Mouse (Mus musculus) adrenal gland, postnatal 36 days (tissue): ENCODE data around the gene Met. TPM values are rescaled to one million over a fixed set of nuclear protein-coding genes. Genes with fewer than 3 reads are reported as not detected.

ENCODE experiments used
- DNase-seq, 2 experiments: peaks; one replicate each; pipeline ENCODE4 v3.0.0; 2021; ENCODE audit warnings: mixed read lengths in 1 of 2
- long read RNA-seq, 2 experiments: library from polyadenylated mRNA; stranded (forward); transcript quantifications; one replicate each; pipeline ENCODE4 v2.0.0; 2021; ENCODE audit warnings: borderline sequencing depth in 2 of 2
- total RNA-seq, 2 experiments: library from RNA; stranded (reverse); gene quantifications; 2 replicates each; pipeline ENCODE4 v1.2.3; 2021

Gene Met
- 1 to 10 TPM; 5.9 to 7.5 TPM for total RNA-seq
- long read RNA-seq, experiment 1: 0 reads
- long read RNA-seq, experiment 2: 0 reads

- peak; percentile 78 to 80 for DNase-seq
Observed at GRCm38 (mm10) chr6:17463434-17464280, at the start of gene Met. Gene Met (plus strand): TSS chr6:17463800.

- no peak for DNase-seq
Observed at GRCm38 (mm10) chr6:17418226-17418625, 45.4 kb upstream of the Met start.

DNA sequence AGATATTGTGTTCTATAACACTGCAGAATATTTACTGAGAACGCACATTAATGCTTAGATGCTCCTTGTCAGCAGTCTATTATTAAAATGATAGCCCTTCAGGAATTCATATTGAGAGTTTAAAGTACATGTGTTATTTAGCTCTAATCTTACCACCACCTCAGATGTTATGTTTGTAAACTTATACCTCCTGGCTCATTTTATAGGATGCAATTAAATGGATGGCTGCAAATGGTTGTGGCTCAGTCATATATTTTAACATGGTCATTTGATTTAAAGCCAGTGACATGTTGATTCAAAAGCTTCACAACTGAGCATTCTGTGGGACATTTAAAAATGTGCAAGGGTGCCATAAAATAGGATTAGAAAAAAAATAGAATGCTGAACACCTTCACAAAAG, 41.2 kb upstream of the Met start:
- no peak for DNase-seq

DNA sequence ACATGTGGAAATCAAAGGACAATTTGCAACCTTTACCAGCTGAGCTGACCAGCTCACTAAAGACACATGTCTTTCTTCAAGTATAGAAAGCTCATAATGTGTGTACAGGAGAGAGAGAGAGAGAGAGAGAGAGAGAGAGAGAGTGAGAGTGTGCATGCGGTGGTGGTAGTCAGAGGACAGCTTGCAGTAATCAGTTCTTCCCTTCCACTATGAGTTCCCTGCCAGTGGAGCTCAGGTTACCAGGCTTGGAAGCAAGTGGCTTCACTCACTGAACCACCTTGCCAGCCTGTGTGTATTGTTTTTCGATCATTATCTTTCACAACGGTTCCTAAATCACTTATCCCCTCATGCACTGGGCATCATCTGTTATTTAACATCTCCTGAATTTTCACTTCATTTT, 34.6 kb upstream of the Met start:
- DNase-seq: no peak

GRCm38 (mm10) chr6:17429611-17430010, 34.0 kb upstream of the Met start:
- DNase-seq: no peak

DNA sequence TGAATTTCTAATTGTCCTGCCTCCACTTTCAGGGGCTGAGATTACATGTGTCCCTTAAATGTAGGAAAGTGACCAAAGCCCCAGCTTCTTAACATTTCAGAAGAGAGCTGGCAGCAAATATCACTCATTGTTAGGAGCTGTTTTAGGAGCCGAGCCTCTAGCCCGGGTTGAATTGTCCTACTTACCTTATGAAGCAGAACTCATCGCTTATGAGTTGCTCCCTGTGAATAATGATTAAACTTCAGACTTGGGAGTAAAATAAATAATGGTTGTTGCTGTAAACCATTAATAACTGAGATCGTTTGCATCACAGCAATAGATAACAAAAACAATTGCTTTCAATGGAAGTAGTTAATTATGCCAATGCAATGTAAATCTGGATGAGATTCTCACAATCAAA, 20.3 kb upstream of the Met start:
- no peak for DNase-seq

- no peak for DNase-seq
Observed at GRCm38 (mm10) chr6:17451305-17451704, 12.3 kb upstream of the Met start.

- DNase-seq: no peak
Observed at GRCm38 (mm10) chr6:17455116-17455515, 8.5 kb upstream of the Met start.

DNA sequence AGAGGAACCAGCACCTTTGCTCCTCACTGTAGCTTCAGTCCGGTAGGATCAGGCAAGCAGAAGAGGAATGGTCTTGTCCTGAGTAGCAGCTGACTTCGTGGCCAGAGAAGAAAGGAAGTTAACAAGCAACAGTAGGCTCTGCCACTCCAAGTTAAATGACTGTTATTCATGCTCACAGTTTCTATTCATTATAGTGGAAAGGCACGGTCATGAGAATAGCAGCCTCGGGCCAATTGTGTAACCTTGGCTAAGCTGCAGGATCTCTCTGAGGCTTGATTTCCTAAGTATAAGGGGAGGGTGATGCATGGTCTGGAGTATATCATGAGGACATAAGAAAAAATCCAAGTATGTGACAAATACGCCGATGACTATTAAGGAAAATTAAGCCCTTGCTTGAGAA, 4.0 kb upstream of the Met start:
- DNase-seq: no peak

DNA sequence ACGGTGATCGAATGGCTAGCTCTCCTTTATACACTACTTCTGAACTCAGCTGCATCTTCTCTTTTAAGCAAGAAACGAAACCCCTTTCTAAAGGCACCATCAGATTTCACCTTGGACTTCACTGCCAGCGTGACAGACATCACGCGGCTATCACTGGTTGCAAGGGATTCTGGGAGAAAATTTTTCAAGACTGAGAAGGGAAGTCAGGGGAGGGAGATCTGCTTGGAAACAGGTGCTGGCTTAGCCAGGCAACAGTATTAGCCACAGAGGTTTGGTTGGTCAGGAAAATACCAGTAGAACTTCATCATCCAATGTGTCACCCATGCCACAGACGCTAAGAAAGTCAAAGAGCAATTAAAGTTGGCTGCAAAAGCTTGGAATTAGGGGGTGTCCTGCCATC, 2.2 kb upstream of the Met start:
- no peak for DNase-seq

GRCm38 (mm10) chr6:17464281-17465025, 853 bp downstream of the Met start:
- DNase-seq: no peak

DNA sequence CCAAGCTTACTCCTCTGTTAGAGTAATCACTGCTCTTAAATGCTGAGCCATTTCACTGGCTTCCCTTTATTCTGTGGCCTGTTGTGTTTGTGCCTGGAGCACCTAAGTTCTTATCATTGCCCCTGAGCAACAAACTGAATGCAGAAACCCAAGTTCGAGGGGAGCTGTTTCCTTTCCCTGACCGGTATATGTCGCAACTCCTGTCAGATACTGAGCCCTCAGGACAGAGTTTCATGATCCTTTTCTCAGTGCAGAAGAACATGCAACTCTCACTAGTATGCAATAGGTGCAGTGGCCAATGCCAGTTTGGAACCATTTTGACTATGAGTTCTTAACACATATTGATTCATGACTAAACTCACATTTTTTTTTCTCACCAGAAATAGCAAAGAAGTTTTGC, 2.9 kb downstream of the Met start:
- DNase-seq: no peak

DNA sequence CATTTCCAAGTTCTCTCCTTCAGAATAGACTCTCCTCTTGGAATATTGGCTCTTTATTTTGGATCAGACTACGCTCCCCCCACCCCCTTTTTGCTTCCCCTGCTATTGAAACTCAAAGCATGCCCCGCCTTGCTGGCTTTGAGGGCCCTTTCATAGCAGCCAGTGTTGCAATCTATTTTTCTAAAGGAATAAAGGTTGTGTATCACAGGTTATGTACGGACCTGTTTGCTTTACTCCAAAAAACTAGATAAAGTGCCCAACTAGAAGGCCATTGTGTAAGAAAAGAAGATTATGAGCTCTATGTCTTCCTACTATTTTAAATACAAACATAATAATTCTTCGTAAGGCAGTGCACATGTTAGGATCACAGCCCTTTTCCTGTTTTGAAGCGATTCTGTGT, 5.4 kb downstream of the Met start:
- no peak for DNase-seq

GRCm38 (mm10) chr6:17473128-17473527, 9.5 kb downstream of the Met start:
- DNase-seq: no peak

DNA sequence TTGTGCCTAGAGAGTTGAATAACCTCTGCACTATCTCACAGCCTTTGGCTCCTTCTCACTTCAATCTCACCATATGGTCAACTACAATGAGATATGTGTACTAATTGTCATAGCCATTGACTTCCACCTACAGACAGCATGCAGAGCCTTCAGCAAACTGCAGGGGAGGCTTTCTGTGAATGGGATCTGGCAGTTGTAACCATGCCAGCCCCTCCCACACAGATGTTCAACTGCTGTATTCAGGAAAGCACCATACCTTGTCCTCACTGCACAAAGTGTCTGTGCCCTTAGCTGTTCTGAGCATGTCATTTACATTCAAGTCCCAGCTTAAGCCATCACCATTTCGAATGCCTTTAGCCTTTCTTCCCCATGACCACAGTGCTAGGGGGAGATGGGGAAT, 14.2 kb downstream of the Met start:
- no peak for DNase-seq

DNA sequence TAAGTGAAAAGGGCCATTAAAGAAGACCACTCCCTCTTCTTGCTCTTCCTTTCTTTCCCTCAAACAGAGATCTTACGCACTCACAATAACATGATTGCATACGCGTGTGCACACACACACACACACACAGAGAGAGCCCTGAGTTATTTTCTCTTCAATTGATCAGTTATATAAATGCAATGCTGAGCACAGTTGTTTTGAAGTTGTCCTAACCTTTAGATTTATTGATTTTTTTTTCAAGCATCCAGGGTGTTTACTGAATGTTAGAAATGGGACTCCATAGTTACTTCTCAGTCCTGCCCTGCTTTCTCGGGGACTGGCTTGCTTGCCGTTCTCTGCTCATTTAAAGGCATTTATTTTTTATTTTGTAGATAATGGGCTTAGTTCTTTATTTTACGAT, 14.7 kb downstream of the Met start:
- DNase-seq: no peak

GRCm38 (mm10) chr6:17478838-17479570, 15.4 kb downstream of the Met start:
- DNase-seq: no peak

- DNase-seq: no peak
Observed at GRCm38 (mm10) chr6:17481068-17481467, 17.5 kb downstream of the Met start.

- DNase-seq: no peak
Observed at GRCm38 (mm10) chr6:17485244-17485643, 21.6 kb downstream of the Met start.

GRCm38 (mm10) chr6:17485782-17486181, 22.2 kb downstream of the Met start:
- no peak for DNase-seq

- no peak for DNase-seq
Observed at GRCm38 (mm10) chr6:17488291-17488817, 24.8 kb downstream of the Met start.

DNA sequence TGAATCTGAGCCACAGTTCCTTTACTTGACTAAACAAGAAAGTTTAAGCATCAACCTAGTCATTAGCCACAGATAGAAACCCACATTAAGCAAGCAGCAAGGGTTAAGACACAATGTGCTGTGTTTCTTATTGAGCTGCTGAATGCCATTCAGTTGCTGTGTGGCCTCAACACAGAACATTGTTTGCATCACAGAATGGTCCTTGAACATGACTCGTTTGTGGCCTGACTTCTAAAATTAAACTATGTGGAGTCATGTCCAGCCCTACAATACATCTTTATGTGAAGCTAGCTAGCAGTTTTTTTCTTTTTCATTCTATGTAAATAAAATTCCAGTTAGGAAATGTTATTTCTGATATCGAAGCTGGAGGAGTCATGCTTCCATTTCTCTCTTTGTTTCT, 27.2 kb downstream of the Met start:
- DNase-seq: peak in 1 of 2 experiments; percentile 9

- no peak for DNase-seq
Observed at GRCm38 (mm10) chr6:17491502-17491901, 27.9 kb downstream of the Met start.
